Mouse (Mus musculus): ENCODE measurements around the gene Cacna2d1.

- TF ChIP-seq POLR2A (IDR thresholded peaks at IDR 0.05; ENCODE audit: borderline replicate concordance, insufficient read depth, low read length) (no peak), CTCF (IDR thresholded peaks at IDR 0.05; ENCODE audit: borderline replicate concordance, insufficient read depth, low read depth, low read length) (no peak)
These were observed 122.3 kb downstream of the Cacna2d1 start for GRCm38 (mm10) chr5:16056795-16057194.
